Mouse (Mus musculus) limb, embryonic 11.5 days (tissue): Measurements from ENCODE around the gene Spata32. TPM values are rescaled to one million over a fixed set of nuclear protein-coding genes. Genes with fewer than 3 reads are reported as not detected.
A peak's percentile ranks its signal among the peaks of the same experiment; 100 is the strongest.

Experiments
- ATAC-seq: fragments of 200-750 bp; cut with Nextera tagmentation; 2 replicates; pipeline ENCODE4 v1.8.0; 2017; ENCODE audit warnings: low read depth; ENCODE audit not compliant: insufficient number of reproducible peaks, low FRiP score, low TSS enrichment
- DNase-seq: peaks from one replicate; pipeline ENCODE4 v3.0.0-alpha.2; 2015; ENCODE audit warnings: low spot score
- H3K27ac ChIP-seq: fragments of 300-500 bp; sonication (generic); replicated peaks from 2 replicates; pipeline ENCODE4 v1.5.1; 2014; ENCODE audit warnings: low read depth, mild to moderate bottlenecking, low read length
- H3K27me3 ChIP-seq: fragments of 300-500 bp; sonication (generic); 2 replicates; pipeline ENCODE4 v1.6.1; 2014; ENCODE audit warnings: mild to moderate bottlenecking, low read length, mixed read lengths; ENCODE audit not compliant: control insufficient read depth, insufficient read depth
- H3K36me3 ChIP-seq: fragments of 300-500 bp; sonication (generic); 2 replicates; pipeline ENCODE4 v1.6.1; 2014; ENCODE audit warnings: mild to moderate bottlenecking, low read length, moderate library complexity, mixed read lengths; ENCODE audit not compliant: control insufficient read depth, insufficient read depth
- H3K4me1 ChIP-seq: fragments of 300-500 bp; sonication (generic); 2 replicates; pipeline ENCODE4 v1.6.1; 2014; ENCODE audit warnings: low read length, mixed read lengths; ENCODE audit not compliant: control insufficient read depth, insufficient read depth
- H3K4me2 ChIP-seq: fragments of 300-500 bp; sonication (generic); 2 replicates; pipeline ENCODE4 v1.6.1; 2014; ENCODE audit warnings: low read depth, mild to moderate bottlenecking, moderate library complexity; ENCODE audit not compliant: severe bottlenecking
- H3K4me3 ChIP-seq: fragments of 300-500 bp; sonication (generic); 2 replicates; pipeline ENCODE4 v1.5.1; 2014; ENCODE audit warnings: low read depth, low read length
- H3K9ac ChIP-seq: fragments of 300-500 bp; sonication (generic); 2 replicates; pipeline ENCODE4 v1.6.1; 2014; ENCODE audit warnings: mild to moderate bottlenecking, low read length
- H3K9me3 ChIP-seq: fragments of 300-500 bp; sonication (generic); 2 replicates; pipeline ENCODE4 v1.6.1; 2016; ENCODE audit warnings: low read length; ENCODE audit not compliant: control insufficient read depth
- WGBS: fragments of 180-500 bp; shearing (Covaris S2); extraction: QIAGEN DNeasy Blood & Tissue Kit; methylation state at CpG from one replicate; pipeline ENCODE4 v1.1.7; 2014; 5-methylcytosine and 5-hydroxymethylcytosine counted together
- polyA plus RNA-seq: library from polyadenylated mRNA; unstranded; fragments of >200 nt; fragmentation: Nextera tagmentation; extraction: Ambion mirVana; gene quantifications from 2 replicates; pipeline ENCODE4 v1.2.1, GENCODE M21; 2014

Spata32 gene
- not detected in 2 replicates for polyA plus RNA-seq

DNA sequence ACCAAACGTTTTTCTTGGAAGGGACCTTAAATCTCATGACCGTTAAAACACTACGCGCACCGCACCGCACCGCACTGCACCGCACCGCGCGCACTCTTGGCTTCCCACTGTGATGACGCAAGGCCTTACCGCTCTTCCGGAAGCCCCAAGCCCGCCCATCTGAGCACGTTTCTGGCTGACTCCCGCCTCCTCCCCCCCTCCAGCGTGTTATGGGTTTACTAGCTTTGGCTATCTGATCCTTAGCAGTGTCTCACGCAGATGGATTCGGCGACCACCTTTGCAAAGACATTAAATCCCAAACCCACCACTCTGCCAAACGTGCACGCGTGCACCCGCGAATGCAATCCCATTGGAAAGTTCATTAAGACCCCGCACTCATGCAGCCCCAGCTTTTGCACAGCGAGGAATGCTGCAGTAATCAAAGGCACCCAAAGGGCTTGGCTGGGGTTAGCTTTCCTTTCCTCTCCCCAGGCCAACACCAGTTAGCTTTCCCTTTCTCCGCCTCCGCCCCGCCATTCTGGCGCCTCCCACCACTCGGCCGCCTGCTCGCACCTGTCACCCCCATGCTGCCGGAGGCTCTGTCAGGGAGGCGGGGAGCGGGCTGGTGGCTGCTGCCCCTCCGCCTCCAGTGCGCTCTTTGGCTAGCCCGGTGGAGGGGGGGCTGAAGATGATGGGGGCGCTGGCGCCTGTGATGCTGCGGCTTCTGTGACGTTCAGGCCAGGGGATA is at the start of gene Spata32:
Gene Spata32 (minus strand): TSS at position 643 of the 727 bp plus-strand sequence.
- H3K27me3 ChIP-seq: no peaks in the 10 kb centered on the region
- no peaks in the 10 kb centered on the region; the same call in 1 of the 2 replicates for H3K36me3 ChIP-seq
- WGBS: 2% methylated on average over 45 of the region's 45 CpGs

GRCm38 (mm10) chr11:103267346-103268219 is 49.4 kb upstream of the Spata32 start, which contains the start of gene Map3k14:
Gene Map3k14 (minus strand): TSS chr11:103267472.
- H3K9ac ChIP-seq: peak within 1 kb of the TSS; percentile 72
- H3K4me3 ChIP-seq: peak within 1 kb of the TSS; percentile 67
- H3K27ac ChIP-seq: peak within 1 kb of the TSS; percentile 44; the same call in 1 of the 2 replicates
- peak within 1 kb of the TSS; percentile 89 for H3K4me2 ChIP-seq
- no peaks in the 10 kb centered on the region for H3K36me3 ChIP-seq
- 1% methylated on average over 55 of the region's 55 CpGs for WGBS
- ATAC-seq: peak; percentile 98
- DNase-seq: peak; percentile 100
- no peaks in the 10 kb centered on the region for H3K9me3 ChIP-seq
- H3K27me3 ChIP-seq: peaks cover 2% of the 10 kb centered on the region; the same call in 1 of the 2 replicates
- H3K4me1 ChIP-seq: peaks cover 3% of the 10 kb centered on the region; the same call in 1 of the 2 replicates

More for the DNA sequence above, at the start of gene Spata32:
- H3K9ac ChIP-seq: peak within 1 kb of the TSS; percentile 47
- ATAC-seq (peak; percentile 78), DNase-seq (peak; percentile 70)
- H3K4me1 ChIP-seq: peaks cover 6% of the 10 kb centered on the region
- H3K9me3 ChIP-seq: no peaks in the 10 kb centered on the region
- peak within 1 kb of the TSS; percentile 37 for H3K4me3 ChIP-seq
- no peak within 1 kb of the TSS for H3K27ac ChIP-seq
- H3K4me2 ChIP-seq: peak within 1 kb of the TSS; percentile 89

- peaks cover 3% of the 10 kb centered on the region; the same call in 1 of the 2 replicates for H3K4me1 ChIP-seq
- peak overlapping the region; percentile 72 for H3K9ac ChIP-seq
- ATAC-seq: peak; percentile 67
- H3K36me3 ChIP-seq: no peaks in the 10 kb centered on the region
- no peaks in the 10 kb centered on the region for H3K9me3 ChIP-seq
- DNase-seq: no peak
- peak overlapping the region; percentile 67 for H3K4me3 ChIP-seq
- peaks cover 2% of the 10 kb centered on the region; the same call in 1 of the 2 replicates for H3K27me3 ChIP-seq
- under 1% methylated on average over 42 of the region's 42 CpGs for WGBS
- peak overlapping the region; percentile 89 for H3K4me2 ChIP-seq
- H3K27ac ChIP-seq: 0 out of 2 replicates have a peak overlapping the region, but pooled peaks have one; percentile 33
These were observed 48.6 kb upstream of the Spata32 start for GRCm38 (mm10) chr11:103266729-103267345.

- no peak for DNase-seq
- no peaks in the 10 kb centered on the region for H3K36me3 ChIP-seq
- H3K27ac ChIP-seq: no peak overlapping the region
These were observed 47.6 kb upstream of the Spata32 start for GRCm38 (mm10) chr11:103265856-103266255.

GRCm38 (mm10) chr11:103265211-103265610 is 47.0 kb upstream of the Spata32 start:
- Histone ChIP-seq H3K27me3 (peaks cover 2% of the 10 kb centered on the region; the same call in 1 of the 2 replicates), H3K4me2 (no peak overlapping the region), H3K9ac (no peak overlapping the region), H3K4me3 (no peak overlapping the region), H3K36me3 (no peaks in the 10 kb centered on the region), H3K4me1 (peaks cover 3% of the 10 kb centered on the region; the same call in 1 of the 2 replicates), H3K27ac (no peak overlapping the region), H3K9me3 (no peaks in the 10 kb centered on the region)
- DNase-seq (no peak), ATAC-seq (no peak)
- 81% methylated on average over 7 of the region's 7 CpGs for WGBS

More at GRCm38 (mm10) chr11:103265856-103266255, 47.6 kb upstream of the Spata32 start:
- Histone ChIP-seq H3K4me1 (peaks cover 3% of the 10 kb centered on the region; the same call in 1 of the 2 replicates), H3K27me3 (peaks cover 2% of the 10 kb centered on the region; the same call in 1 of the 2 replicates), H3K4me3 (no peak overlapping the region), H3K4me2 (0 out of 2 replicates have a peak overlapping the region, but pooled peaks have one; percentile 89), H3K9ac (no peak overlapping the region), H3K9me3 (no peaks in the 10 kb centered on the region)
- 43% methylated on average over 2 of the region's 2 CpGs for WGBS
- no peak for ATAC-seq

DNA sequence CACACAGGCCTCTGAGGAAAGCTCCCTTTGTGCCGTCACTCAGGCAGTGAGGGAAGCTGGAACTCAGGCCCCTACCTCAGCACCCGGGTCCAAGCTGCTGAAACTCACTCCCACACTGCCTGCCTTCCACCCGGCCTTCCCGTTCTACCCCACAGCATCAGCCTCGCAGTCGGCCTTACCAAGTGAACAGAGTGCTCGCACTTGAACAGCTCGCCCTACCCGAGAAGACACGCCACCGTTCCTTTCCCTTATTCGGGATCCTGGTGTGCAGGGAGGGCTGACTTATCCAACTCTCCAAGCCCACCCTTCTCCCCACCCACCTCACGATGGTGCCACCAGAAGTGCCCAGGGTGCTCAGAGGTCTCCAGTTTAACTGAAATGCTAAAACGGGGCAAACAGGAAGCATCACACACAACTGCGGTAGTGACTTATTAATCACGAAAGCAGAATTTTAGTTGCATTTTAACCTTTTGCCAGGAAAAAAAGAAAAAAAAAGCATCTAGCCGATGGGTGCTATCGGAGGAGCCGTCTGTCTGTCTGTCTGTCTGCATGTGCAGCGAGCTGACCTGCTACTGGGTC is 46.3 kb upstream of the Spata32 start:
- no peak overlapping the region for H3K4me3 ChIP-seq
- WGBS: 89% methylated on average over 20 of the region's 20 CpGs
- H3K36me3 ChIP-seq: no peaks in the 10 kb centered on the region
- no peak overlapping the region for H3K4me2 ChIP-seq
- peaks cover 3% of the 10 kb centered on the region; the same call in 1 of the 2 replicates for H3K4me1 ChIP-seq
- H3K27me3 ChIP-seq: peaks cover 2% of the 10 kb centered on the region; the same call in 1 of the 2 replicates
- no peak overlapping the region for H3K27ac ChIP-seq
- ATAC-seq: no peak
- DNase-seq: no peak
- no peak overlapping the region for H3K9ac ChIP-seq
- H3K9me3 ChIP-seq: no peaks in the 10 kb centered on the region

GRCm38 (mm10) chr11:103263551-103263950 is 45.3 kb upstream of the Spata32 start:
- H3K4me2 ChIP-seq: no peak overlapping the region
- no peak overlapping the region; the same call in 1 of the 2 replicates for H3K9ac ChIP-seq
- ATAC-seq (no peak), DNase-seq (no peak)
- 77% methylated on average over 10 of the region's 10 CpGs for WGBS
- H3K9me3 ChIP-seq: no peaks in the 10 kb centered on the region
- H3K27me3 ChIP-seq: peaks cover 2% of the 10 kb centered on the region; the same call in 1 of the 2 replicates
- H3K4me1 ChIP-seq: peaks cover 3% of the 10 kb centered on the region; the same call in 1 of the 2 replicates
- H3K27ac ChIP-seq: no peak overlapping the region
- no peak overlapping the region for H3K4me3 ChIP-seq
- no peaks in the 10 kb centered on the region for H3K36me3 ChIP-seq
